Mouse (Mus musculus) erythroblast, embryonic 14.5 days (primary cell): ENCODE data around the gene Mmab.

Experiments used
- GATA1 ChIP-seq: IDR thresholded peaks from 2 replicates; pipeline ENCODE4 v1.6.1; 2012; ENCODE audit warnings: low read length, inconsistent platforms, mixed read lengths
- TAL1 ChIP-seq: IDR thresholded peaks from 3 replicates; pipeline ENCODE4 v1.6.1; 2012; ENCODE audit warnings: low read length, inconsistent platforms, mixed read lengths

GRCm38 (mm10) chr5:114482587-114483011, 38.7 kb upstream of the Mmab start:
- no peak for TF ChIP-seq TAL1
- no peak for TF ChIP-seq GATA1
